Comparison of ENCODE assay signal across 8 mouse cellular contexts in genomic region chr5:93126930-93127562, GRCm38 (mm10). TPM values are rescaled to one million over a fixed set of nuclear protein-coding genes. Genes with fewer than 3 reads are reported as not detected.
DNase-seq lines count a peak whose midpoint lies in the region; ATAC-seq and TF ChIP-seq lines count a peak whose summit lies in the region.

No protein-coding gene starts in this region.

- WGBS in embryonic facial prominence, embryonic 14.5 days = 42% methylated on average over 4 of the region's 4 CpGs
- WGBS in hindbrain, postnatal 0 days = 15% methylated on average over 4 of the region's 4 CpGs
- 18% methylated on average over 4 of the region's 4 CpGs for WGBS in neural tube, embryonic 15.5 days

- ATAC-seq in embryonic facial prominence, embryonic 14.5 days (ENCODE audit: low read depth) = no peak
- no peak for ATAC-seq in hindbrain, postnatal 0 days
- ATAC-seq in neural tube, embryonic 15.5 days (ENCODE audit: low FRiP score) = no peak

- peaks cover 88% of the 10 kb centered on the region for H3K4me1 ChIP-seq in embryonic facial prominence, embryonic 14.5 days (ENCODE audit: control insufficient read depth, insufficient read depth, low read length)
- H3K4me1 ChIP-seq in hindbrain, postnatal 0 days (ENCODE audit: insufficient read depth, low read length) = peaks cover 8% of the 10 kb centered on the region
- peaks cover 72% of the 10 kb centered on the region for H3K4me1 ChIP-seq in neural tube, embryonic 15.5 days

- no peak overlapping the region for H3K9ac ChIP-seq in embryonic facial prominence, embryonic 14.5 days (ENCODE audit: low read depth, low read length)
- H3K9ac ChIP-seq in hindbrain, postnatal 0 days (replicated peaks; ENCODE audit: low read length) = no peak overlapping the region
- H3K9ac ChIP-seq in neural tube, embryonic 15.5 days (replicated peaks) = no peak overlapping the region

- peak overlapping the region; percentile 20 for H3K27ac ChIP-seq in left cerebral cortex, adult 2 months
- H3K27ac ChIP-seq in embryonic facial prominence, embryonic 14.5 days (replicated peaks; ENCODE audit: low read depth, low read length) = peak overlapping the region; percentile 58; the same call in 1 of the 2 replicates
- H3K27ac ChIP-seq in hindbrain, postnatal 0 days = peak overlapping the region; percentile 1; the same call in 1 of the 2 replicates
- H3K27ac ChIP-seq in neural tube, embryonic 15.5 days (replicated peaks) = peak overlapping the region; percentile 66

- DNase-seq in left cerebral cortex, adult 2 months (ENCODE audit: extremely low spot score in 1 of 2, low spot score in 2 of 2) = no peak
- DNase-seq in left cerebral cortex, adult 18-20 months (ENCODE audit: low spot score in 2 of 2) = no peak
- no peak for DNase-seq in embryonic facial prominence, embryonic 14.5 days (ENCODE audit: low spot score)
- peak; percentile 16 for DNase-seq in hindbrain, postnatal 0 days (ENCODE audit: low spot score)
- DNase-seq in adrenal gland, postnatal 14 days = no peak
- DNase-seq in embryo, embryonic 10.5 days (ENCODE audit: low spot score) = no peak
- DNase-seq in adrenal gland, adult 2 months = no peak

- no peak overlapping the region for H3K4me2 ChIP-seq in embryonic facial prominence, embryonic 14.5 days (ENCODE audit: low read depth, low read length)
- H3K4me2 ChIP-seq in hindbrain, postnatal 0 days (ENCODE audit: low read depth, low read length) = no peak overlapping the region
- no peak overlapping the region for H3K4me2 ChIP-seq in neural tube, embryonic 15.5 days

- no peaks in the 10 kb centered on the region for H3K9me3 ChIP-seq in embryonic facial prominence, embryonic 14.5 days (ENCODE audit: control insufficient read depth, low read length)
- no peaks in the 10 kb centered on the region for H3K9me3 ChIP-seq in hindbrain, postnatal 0 days (ENCODE audit: low read length)
- no peaks in the 10 kb centered on the region for H3K9me3 ChIP-seq in neural tube, embryonic 15.5 days (replicated peaks)

- H3K27me3 ChIP-seq in embryonic facial prominence, embryonic 14.5 days (replicated peaks; ENCODE audit: control insufficient read depth, insufficient read depth, low read length) = no peaks in the 10 kb centered on the region
- no peaks in the 10 kb centered on the region for H3K27me3 ChIP-seq in hindbrain, postnatal 0 days (ENCODE audit: insufficient read depth, low read length)
- no peaks in the 10 kb centered on the region for H3K27me3 ChIP-seq in neural tube, embryonic 15.5 days (replicated peaks)

- H3K36me3 ChIP-seq in embryonic facial prominence, embryonic 14.5 days (ENCODE audit: control insufficient read depth, insufficient read depth, low read length) = no peaks in the 10 kb centered on the region
- H3K36me3 ChIP-seq in hindbrain, postnatal 0 days (ENCODE audit: insufficient read depth, low read length) = no peaks in the 10 kb centered on the region
- H3K36me3 ChIP-seq in neural tube, embryonic 15.5 days = no peaks in the 10 kb centered on the region

- intact Hi-C loops in left cerebral cortex, adult 2 months (cut with DNase I) = loop anchor here (5.0 kb wide), 1 partner anchor 35 kb away; the partner anchor contains the start of gene Sept11

- no peak for TF ChIP-seq CTCF in left cerebral cortex, adult 2 months (IDR thresholded peaks at IDR 0.05)
- TF ChIP-seq CTCF in hindbrain, postnatal 0 days (IDR thresholded peaks at IDR 0.05; ENCODE audit: low read depth) = no peak

- H3K4me3 ChIP-seq in left cerebral cortex, adult 2 months = no peak overlapping the region
- H3K4me3 ChIP-seq in embryonic facial prominence, embryonic 14.5 days (ENCODE audit: low read depth, low read length) = no peak overlapping the region
- no peak overlapping the region for H3K4me3 ChIP-seq in hindbrain, postnatal 0 days (ENCODE audit: low read length)
- H3K4me3 ChIP-seq in neural tube, embryonic 15.5 days (replicated peaks) = no peak overlapping the region

RNA-seq across cellular contexts. Expression of gene Sept11, which starts 33.8 kb away (rescaled TPM):
- total RNA-seq in left cerebral cortex, adult 2 months (2021) = 100 to 1,000 TPM; 197 to 203 TPM
- 100 to 1,000 TPM; 180 to 181 TPM for total RNA-seq in left cerebral cortex, adult 18-20 months (2021)
- 187 and 197 TPM in 2 replicates for polyA plus RNA-seq in embryonic facial prominence, embryonic 14.5 days (2014; fragmentation: Nextera tagmentation; extraction: Ambion mirVana)
- 79.3 and 88.1 TPM in 2 replicates for total RNA-seq in hindbrain, postnatal 0 days (2014; rRNA removed)
- polyA plus RNA-seq in hindbrain, postnatal 0 days (2015; fragmentation: Nextera tagmentation; extraction: Ambion mirVana) = 92.2 and 92.5 TPM in 2 replicates
- polyA plus RNA-seq in neural tube, embryonic 15.5 days (2015; fragmentation: Nextera tagmentation; extraction: Ambion mirVana) = 134 and 140 TPM in 2 replicates
- total RNA-seq in adrenal gland, postnatal 14 days (2021) = 56.7 and 59.4 TPM in 2 replicates
- 10 to 100 TPM; 41.3 to 51.4 TPM for total RNA-seq in adrenal gland, adult 2 months (2021)
- 8.4 and 9.4 TPM in 2 replicates for polyA plus RNA-seq in adrenal gland, adult 2 months (2012; rRNA removed)

Comparison
In these comparisons a context has a peak if more than half of its experiments do, and no peak if none do; other contexts are left out.
1. H3K27ac ChIP-seq: peak in every context shown above with its lines; median percentile 66 in neural tube, embryonic 15.5 days; 58 in embryonic facial prominence, embryonic 14.5 days; 20 in left cerebral cortex, adult 2 months; 1 in hindbrain, postnatal 0 days.